Mouse (Mus musculus): ENCODE results near the gene D11Wsu47e. TPM values are rescaled to one million over a fixed set of nuclear protein-coding genes. Genes with fewer than 3 reads are reported as not detected.

Gene D11Wsu47e
- polyA plus RNA-seq, 1 experiment from 2014 or later: 8.7 TPM

DNA sequence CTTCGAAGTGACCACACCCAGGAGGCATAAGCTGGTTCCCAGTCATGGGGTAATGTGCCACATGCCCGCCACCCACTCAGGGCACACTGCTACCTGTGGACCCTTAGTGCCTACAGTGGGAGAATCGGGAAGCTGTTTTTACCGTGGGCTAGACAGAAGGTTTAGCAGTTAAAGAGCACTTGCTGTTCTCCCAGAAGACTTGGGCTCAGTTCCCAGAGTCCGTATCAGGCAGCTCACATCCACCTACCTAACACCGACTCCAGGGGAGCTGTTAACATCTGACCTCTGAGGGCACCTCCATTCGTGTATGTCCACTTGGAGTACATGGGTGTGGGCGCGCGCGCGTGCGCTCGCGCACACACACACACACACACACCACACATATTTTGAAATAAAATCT lies 30.1 kb upstream of the D11Wsu47e start:
- Histone ChIP-seq H3K9ac (ENCODE audit: low read length) (no peak overlapping the region), H3K9me3 (ENCODE audit: control insufficient read depth, low read length) (no peaks in the 10 kb centered on the region), H3K4me1 (replicated peaks; ENCODE audit: control insufficient read depth, insufficient read depth) (no peaks in the 10 kb centered on the region; the same call in 1 of the 2 replicates), H3K27me3 (ENCODE audit: control insufficient read depth, insufficient read depth, low read length) (no peaks in the 10 kb centered on the region), H3K27ac (replicated peaks) (no peak overlapping the region), H3K4me3 (ENCODE audit: low read depth, low read length) (no peak overlapping the region), H3K36me3 (ENCODE audit: control insufficient read depth, insufficient read depth, low read length) (peaks cover 44% of the 10 kb centered on the region), H3K4me2 (replicated peaks; ENCODE audit: low read depth) (no peak overlapping the region)
- DNase-seq (ENCODE audit: low spot score) (no peak), ATAC-seq (ENCODE audit: low FRiP score, low TSS enrichment) (no peak)
- no peak for TF ChIP-seq CTCF (IDR thresholded peaks at IDR 0.05; ENCODE audit: low read depth)
- no peak for TF ChIP-seq EP300 (optimal IDR thresholded peaks at IDR 0.05)
- 92% methylated on average over 15 of the region's 15 CpGs for WGBS

DNA sequence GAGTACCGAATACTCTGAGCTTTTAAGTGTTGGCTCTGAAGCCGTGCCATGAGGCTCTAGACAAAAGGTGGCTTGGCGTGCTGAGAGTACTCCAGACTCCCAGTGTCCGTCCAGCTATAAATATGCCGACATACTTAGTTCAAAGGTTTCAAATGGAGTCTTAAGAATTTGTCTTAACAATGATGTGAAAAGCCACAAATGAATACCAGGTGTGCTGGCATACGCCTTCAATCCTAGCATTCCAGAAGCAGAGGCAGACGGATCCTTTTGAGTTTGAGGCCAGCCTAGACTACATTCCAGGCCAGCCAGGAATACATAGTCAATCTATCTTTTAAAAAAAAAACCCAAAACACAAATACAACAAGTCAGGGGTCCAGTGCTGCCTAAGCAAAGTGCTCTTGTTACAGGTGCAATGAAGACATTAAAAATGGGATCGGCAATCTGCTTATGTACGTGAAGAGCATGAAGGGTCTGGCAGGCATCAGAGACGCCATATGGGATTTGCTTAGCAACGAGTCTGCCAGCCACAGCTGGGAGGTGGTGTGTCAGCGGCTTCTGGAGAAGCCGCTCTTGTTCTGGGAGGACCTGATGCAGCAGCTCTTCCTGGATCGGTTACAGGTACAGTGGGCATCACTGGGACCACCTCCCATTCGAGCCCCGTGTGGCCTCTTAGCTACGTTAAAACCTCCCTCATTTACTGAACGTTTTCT lies 29.5 kb upstream of the D11Wsu47e start:
- Histone ChIP-seq H3K27me3 (ENCODE audit: control insufficient read depth, insufficient read depth, low read length) (no peaks in the 10 kb centered on the region), H3K4me1 (replicated peaks; ENCODE audit: control insufficient read depth, insufficient read depth) (no peaks in the 10 kb centered on the region; the same call in 1 of the 2 replicates), H3K27ac (replicated peaks) (no peak overlapping the region), H3K9ac (ENCODE audit: low read length) (no peak overlapping the region), H3K4me3 (ENCODE audit: low read depth, low read length) (no peak overlapping the region), H3K4me2 (replicated peaks; ENCODE audit: low read depth) (no peak overlapping the region), H3K9me3 (ENCODE audit: control insufficient read depth, low read length) (no peaks in the 10 kb centered on the region), H3K36me3 (ENCODE audit: control insufficient read depth, insufficient read depth, low read length) (peaks cover 46% of the 10 kb centered on the region)
- 80% methylated on average over 18 of the region's 18 CpGs for WGBS
- no peak for TF ChIP-seq EP300 (optimal IDR thresholded peaks at IDR 0.05)
- no peak for TF ChIP-seq CTCF (IDR thresholded peaks at IDR 0.05; ENCODE audit: low read depth)
- DNase-seq (ENCODE audit: low spot score) (no peak), ATAC-seq (ENCODE audit: low FRiP score, low TSS enrichment) (no peak)

DNA sequence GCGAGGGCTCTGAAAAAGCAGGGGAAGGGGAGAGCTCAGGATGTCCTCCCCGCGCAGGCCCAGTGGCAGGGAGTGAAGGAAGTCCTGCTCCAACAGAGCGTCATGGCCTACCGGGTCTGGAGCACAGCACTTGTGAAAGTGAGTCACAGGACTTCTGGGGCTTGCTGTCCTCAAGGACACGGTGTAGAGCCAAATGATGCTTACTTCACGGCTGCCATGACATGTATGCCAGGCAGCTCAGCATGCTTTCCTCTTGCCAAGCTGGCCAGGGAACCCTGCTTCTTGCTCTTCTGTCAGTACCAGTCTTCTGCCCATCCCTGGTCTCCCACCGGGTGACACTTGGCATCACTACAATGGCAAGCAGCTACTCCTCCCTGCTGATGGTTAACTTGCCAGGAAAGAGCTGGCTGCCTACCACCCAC lies 27.7 kb upstream of the D11Wsu47e start:
- Histone ChIP-seq H3K27ac (replicated peaks) (no peak overlapping the region), H3K27me3 (ENCODE audit: control insufficient read depth, insufficient read depth, low read length) (no peaks in the 10 kb centered on the region), H3K4me2 (replicated peaks; ENCODE audit: low read depth) (no peak overlapping the region), H3K4me3 (ENCODE audit: low read depth, low read length) (no peak overlapping the region), H3K9ac (ENCODE audit: low read length) (no peak overlapping the region), H3K36me3 (ENCODE audit: control insufficient read depth, insufficient read depth, low read length) (peaks cover 52% of the 10 kb centered on the region), H3K4me1 (replicated peaks; ENCODE audit: control insufficient read depth, insufficient read depth) (no peaks in the 10 kb centered on the region), H3K9me3 (ENCODE audit: control insufficient read depth, low read length) (no peaks in the 10 kb centered on the region)
- no peak for TF ChIP-seq EP300 (optimal IDR thresholded peaks at IDR 0.05)
- TF ChIP-seq CTCF (IDR thresholded peaks at IDR 0.05; ENCODE audit: low read depth): no peak
- 87% methylated on average over 8 of the region's 8 CpGs for WGBS
- DNase-seq (ENCODE audit: low spot score) (no peak), ATAC-seq (ENCODE audit: low FRiP score, low TSS enrichment) (no peak)

DNA sequence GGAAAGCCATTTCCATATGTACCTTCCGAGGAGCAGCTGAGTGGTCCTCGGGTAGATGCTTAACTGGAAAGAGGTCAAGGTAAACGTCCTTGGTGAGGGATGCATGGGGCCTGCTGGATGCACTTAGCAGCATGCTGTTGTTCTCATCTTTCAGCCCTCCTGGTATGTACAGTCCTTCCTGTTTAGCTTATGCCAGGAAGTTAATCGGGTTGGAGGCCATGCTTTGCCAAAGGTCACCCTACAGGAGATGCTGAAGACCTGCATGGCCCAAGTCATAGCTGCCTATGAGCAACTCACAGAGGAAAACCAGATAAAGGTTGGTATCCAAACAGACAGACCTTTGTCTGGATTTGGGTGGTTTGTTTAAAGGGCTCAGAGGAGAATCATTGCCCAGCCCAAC lies 27.0 kb upstream of the D11Wsu47e start:
- peaks cover 56% of the 10 kb centered on the region for H3K36me3 ChIP-seq (ENCODE audit: control insufficient read depth, insufficient read depth, low read length)
- no peak overlapping the region for H3K27ac ChIP-seq (replicated peaks)
- WGBS: 43% methylated on average over 4 of the region's 4 CpGs
- DNase-seq (ENCODE audit: low spot score) (no peak), ATAC-seq (ENCODE audit: low FRiP score, low TSS enrichment) (no peak)
- H3K4me3 ChIP-seq (ENCODE audit: low read depth, low read length): no peak overlapping the region
- H3K4me1 ChIP-seq (replicated peaks; ENCODE audit: control insufficient read depth, insufficient read depth): no peaks in the 10 kb centered on the region
- H3K9me3 ChIP-seq (ENCODE audit: control insufficient read depth, low read length): no peaks in the 10 kb centered on the region
- no peak overlapping the region for H3K4me2 ChIP-seq (replicated peaks; ENCODE audit: low read depth)
- no peaks in the 10 kb centered on the region for H3K27me3 ChIP-seq (ENCODE audit: control insufficient read depth, insufficient read depth, low read length)
- no peak overlapping the region for H3K9ac ChIP-seq (ENCODE audit: low read length)
- TF ChIP-seq CTCF (IDR thresholded peaks at IDR 0.05; ENCODE audit: low read depth) (no peak), EP300 (optimal IDR thresholded peaks at IDR 0.05) (no peak)

DNA sequence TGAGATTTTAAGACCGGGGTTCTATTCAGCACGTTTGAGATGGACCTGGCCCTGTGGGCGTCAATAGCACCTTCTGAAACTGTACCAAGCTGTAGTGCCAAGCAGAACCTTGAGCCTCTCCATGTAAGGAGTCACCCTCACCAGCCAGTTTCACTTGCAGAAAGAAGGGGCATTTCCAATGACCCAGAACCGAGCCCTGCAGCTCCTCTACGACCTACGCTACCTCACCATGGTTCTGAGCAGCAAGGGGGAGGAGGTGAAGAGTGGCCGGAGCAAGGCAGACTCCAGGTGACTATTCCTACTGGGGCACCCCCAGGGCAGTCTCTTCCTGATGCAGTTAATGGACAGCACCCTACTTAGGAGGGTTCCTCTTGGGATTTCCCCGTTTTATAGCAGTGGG lies 25.9 kb upstream of the D11Wsu47e start:
- no peak for ATAC-seq (ENCODE audit: low FRiP score, low TSS enrichment)
- Histone ChIP-seq H3K27me3 (ENCODE audit: control insufficient read depth, insufficient read depth, low read length) (no peaks in the 10 kb centered on the region), H3K27ac (replicated peaks) (no peak overlapping the region)

DNA sequence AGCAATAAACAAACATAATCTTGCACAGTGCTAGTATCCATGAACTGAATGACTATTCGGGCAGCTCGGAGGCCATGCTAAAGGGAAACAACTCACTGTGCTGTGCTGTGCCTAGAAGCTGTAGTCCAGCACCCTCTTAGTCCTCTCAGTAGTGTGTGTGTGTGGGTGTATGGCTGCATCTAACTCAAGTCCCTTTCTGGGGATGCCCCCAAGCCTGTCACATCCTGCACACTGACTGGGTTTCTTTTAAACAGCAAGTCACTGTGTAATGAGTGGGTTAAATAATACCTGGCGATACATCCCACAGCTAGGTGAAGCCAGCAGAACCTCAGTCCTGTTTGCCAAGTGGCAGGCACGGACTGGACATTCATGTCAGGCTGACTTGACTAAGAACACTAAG lies 25.4 kb upstream of the D11Wsu47e start:
- DNase-seq (ENCODE audit: low spot score): no peak
- Histone ChIP-seq H3K27ac (replicated peaks) (no peak overlapping the region), H3K9ac (ENCODE audit: low read length) (no peak overlapping the region), H3K4me2 (replicated peaks; ENCODE audit: low read depth) (no peak overlapping the region), H3K27me3 (ENCODE audit: control insufficient read depth, insufficient read depth, low read length) (no peaks in the 10 kb centered on the region), H3K36me3 (ENCODE audit: control insufficient read depth, insufficient read depth, low read length) (peaks cover 46% of the 10 kb centered on the region), H3K4me1 (replicated peaks; ENCODE audit: control insufficient read depth, insufficient read depth) (no peaks in the 10 kb centered on the region), H3K4me3 (ENCODE audit: low read depth, low read length) (no peak overlapping the region), H3K9me3 (ENCODE audit: control insufficient read depth, low read length) (no peaks in the 10 kb centered on the region)
- ATAC-seq (ENCODE audit: low FRiP score, low TSS enrichment): no peak; the same call in 1 of the 2 replicates
- no peak for TF ChIP-seq CTCF (IDR thresholded peaks at IDR 0.05; ENCODE audit: low read depth)
- no peak for TF ChIP-seq EP300 (optimal IDR thresholded peaks at IDR 0.05)
- WGBS: 62% methylated on average over 4 of the region's 4 CpGs

More for the DNA sequence above, 25.9 kb upstream of the D11Wsu47e start:
- H3K36me3 ChIP-seq (ENCODE audit: control insufficient read depth, insufficient read depth, low read length): peaks cover 51% of the 10 kb centered on the region
- WGBS: 83% methylated on average over 8 of the region's 8 CpGs
- H3K4me3 ChIP-seq (ENCODE audit: low read depth, low read length): no peak overlapping the region
- H3K4me2 ChIP-seq (replicated peaks; ENCODE audit: low read depth): no peak overlapping the region
- H3K4me1 ChIP-seq (replicated peaks; ENCODE audit: control insufficient read depth, insufficient read depth): no peaks in the 10 kb centered on the region
- no peak for TF ChIP-seq EP300 (optimal IDR thresholded peaks at IDR 0.05)
- no peak for TF ChIP-seq CTCF (IDR thresholded peaks at IDR 0.05; ENCODE audit: low read depth)
- no peak overlapping the region for H3K9ac ChIP-seq (ENCODE audit: low read length)
- DNase-seq (ENCODE audit: low spot score): no peak
- H3K9me3 ChIP-seq (ENCODE audit: control insufficient read depth, low read length): no peaks in the 10 kb centered on the region
